Mouse (Mus musculus) liver, embryonic 11.5 days (tissue): ENCODE measurements around the gene Ppa2. TPM values are rescaled to one million over a fixed set of nuclear protein-coding genes. Genes with fewer than 3 reads are reported as not detected.

Experiments
- ATAC-seq: fragments of 200-750 bp; cut with Nextera tagmentation; replicated peaks from 2 replicates; pipeline ENCODE4 v1.8.0; 2017; ENCODE audit warnings: moderate number of reproducible peaks, mild to moderate bottlenecking, moderate TSS enrichment, moderate library complexity; ENCODE audit not compliant: low FRiP score
- DNase-seq: peaks from one replicate; pipeline ENCODE4 v3.0.0-alpha.2; 2017; ENCODE audit warnings: low spot score
- H3K27ac ChIP-seq: fragments of 300-500 bp; sonication (generic); 2 replicates; pipeline ENCODE4 v1.5.1; 2014; ENCODE audit warnings: mild to moderate bottlenecking, low read depth, low read length, control low read depth
- H3K27me3 ChIP-seq: fragments of 300-500 bp; sonication (generic); replicated peaks from 2 replicates; pipeline ENCODE4 v1.6.1; 2014; ENCODE audit warnings: low read length, mixed read lengths; ENCODE audit not compliant: control insufficient read depth, insufficient read depth
- H3K36me3 ChIP-seq: fragments of 300-500 bp; sonication (generic); 2 replicates; pipeline ENCODE4 v1.6.1; 2014; ENCODE audit warnings: mild to moderate bottlenecking, low read length, moderate library complexity, mixed read lengths; ENCODE audit not compliant: control insufficient read depth, insufficient read depth
- H3K4me1 ChIP-seq: fragments of 300-500 bp; sonication (generic); replicated peaks from 2 replicates; pipeline ENCODE4 v1.6.1; 2014; ENCODE audit warnings: low read length, mixed read lengths; ENCODE audit not compliant: control insufficient read depth, insufficient read depth
- H3K4me2 ChIP-seq: fragments of 300-500 bp; sonication (generic); 2 replicates; pipeline ENCODE4 v1.6.1; 2014; ENCODE audit warnings: mild to moderate bottlenecking, control low read depth, moderate library complexity
- H3K4me3 ChIP-seq: fragments of 300-500 bp; sonication (generic); 2 replicates; pipeline ENCODE4 v1.5.1; 2014; ENCODE audit warnings: low read depth, low read length, control low read depth
- H3K9ac ChIP-seq: fragments of 300-500 bp; sonication (generic); 2 replicates; pipeline ENCODE4 v1.6.1; 2014; ENCODE audit warnings: low read depth, low read length, control low read depth
- H3K9me3 ChIP-seq: fragments of 300-500 bp; sonication (generic); 2 replicates; pipeline ENCODE4 v1.6.1; 2016; ENCODE audit warnings: low read length, inconsistent platforms, mixed read lengths; ENCODE audit not compliant: control insufficient read depth
- WGBS: fragments of 180-500 bp; shearing (Covaris S2); extraction: QIAGEN DNeasy Blood & Tissue Kit; methylation state at CpG from one replicate; pipeline ENCODE4 v1.1.7; 2014; 5-methylcytosine and 5-hydroxymethylcytosine counted together
- polyA plus RNA-seq: library from polyadenylated mRNA; unstranded; fragments of >200 nt; fragmentation: Nextera tagmentation; extraction: Ambion mirVana; gene quantifications from 2 replicates; pipeline ENCODE4 v1.2.1, GENCODE M21; 2014

Gene Ppa2
- polyA plus RNA-seq, 1 experiment from 2014 or later = 102 TPM

- DNase-seq (no peak), ATAC-seq (no peak)
- Histone ChIP-seq H3K27me3 (no peaks in the 10 kb centered on the region), H3K4me1 (peaks cover under 1% of the 10 kb centered on the region), H3K36me3 (no peaks in the 10 kb centered on the region), H3K9ac (no peak overlapping the region), H3K4me2 (no peak overlapping the region), H3K27ac (no peak overlapping the region), H3K4me3 (no peak overlapping the region), H3K9me3 (no peaks in the 10 kb centered on the region)
- 86% methylated on average over 15 of the region's 15 CpGs for WGBS
These were observed 23.6 kb downstream of the Ppa2 start for GRCm38 (mm10) chr3:133333267-133334170.

- no peak overlapping the region for H3K4me3 ChIP-seq
- DNase-seq (no peak), ATAC-seq (no peak)
- no peaks in the 10 kb centered on the region for H3K9me3 ChIP-seq
- no peak overlapping the region for H3K4me2 ChIP-seq
- H3K9ac ChIP-seq = no peak overlapping the region
- no peaks in the 10 kb centered on the region for H3K27me3 ChIP-seq
- no peaks in the 10 kb centered on the region for H3K36me3 ChIP-seq
- 75% methylated on average over 5 of the region's 5 CpGs for WGBS
- H3K27ac ChIP-seq = no peak overlapping the region
- H3K4me1 ChIP-seq = peaks cover 12% of the 10 kb centered on the region
These were observed 24.8 kb downstream of the Ppa2 start for GRCm38 (mm10) chr3:133334691-133335090.

GRCm38 (mm10) chr3:133335166-133335565 is 25.3 kb downstream of the Ppa2 start:
- Histone ChIP-seq H3K4me1 (peaks cover 12% of the 10 kb centered on the region), H3K4me2 (no peak overlapping the region), H3K27ac (no peak overlapping the region), H3K36me3 (no peaks in the 10 kb centered on the region; the same call in 1 of the 2 replicates), H3K9ac (no peak overlapping the region), H3K27me3 (no peaks in the 10 kb centered on the region), H3K9me3 (no peaks in the 10 kb centered on the region), H3K4me3 (no peak overlapping the region)
- no peak for DNase-seq
- WGBS = 74% methylated on average over 2 of the region's 2 CpGs
- ATAC-seq = no peak

GRCm38 (mm10) chr3:133336400-133336799 is 26.5 kb downstream of the Ppa2 start:
- Histone ChIP-seq H3K9ac (no peak overlapping the region), H3K4me3 (no peak overlapping the region), H3K4me2 (no peak overlapping the region), H3K27ac (no peak overlapping the region), H3K9me3 (no peaks in the 10 kb centered on the region), H3K4me1 (peaks cover 12% of the 10 kb centered on the region), H3K27me3 (no peaks in the 10 kb centered on the region), H3K36me3 (no peaks in the 10 kb centered on the region; the same call in 1 of the 2 replicates)
- DNase-seq = no peak
- WGBS = 69% methylated on average over 7 of the region's 7 CpGs
- ATAC-seq = no peak

- Histone ChIP-seq H3K4me1 (peaks cover 12% of the 10 kb centered on the region), H3K9ac (no peak overlapping the region), H3K27me3 (no peaks in the 10 kb centered on the region), H3K9me3 (no peaks in the 10 kb centered on the region), H3K4me3 (no peak overlapping the region), H3K36me3 (no peaks in the 10 kb centered on the region; the same call in 1 of the 2 replicates), H3K4me2 (no peak overlapping the region), H3K27ac (no peak overlapping the region)
- 27% methylated on average over 9 of the region's 9 CpGs for WGBS
- DNase-seq (no peak), ATAC-seq (no peak)
These were observed 29.0 kb downstream of the Ppa2 start for GRCm38 (mm10) chr3:133338851-133339356.

GRCm38 (mm10) chr3:133339411-133339823 is 29.5 kb downstream of the Ppa2 start:
- ATAC-seq (peak; percentile 85), DNase-seq (peak; percentile 58)
- H3K27ac ChIP-seq = no peak overlapping the region
- H3K9ac ChIP-seq = no peak overlapping the region
- WGBS = 29% methylated on average over 11 of the region's 11 CpGs
- H3K9me3 ChIP-seq = no peaks in the 10 kb centered on the region
- no peaks in the 10 kb centered on the region; the same call in 1 of the 2 replicates for H3K36me3 ChIP-seq
- peaks cover 12% of the 10 kb centered on the region for H3K4me1 ChIP-seq
- H3K27me3 ChIP-seq = no peaks in the 10 kb centered on the region
- H3K4me2 ChIP-seq = no peak overlapping the region
- no peak overlapping the region for H3K4me3 ChIP-seq

GRCm38 (mm10) chr3:133341106-133341505 is 31.2 kb downstream of the Ppa2 start:
- 93% methylated on average over 11 of the region's 11 CpGs for WGBS

GRCm38 (mm10) chr3:133347535-133347934 is 37.6 kb downstream of the Ppa2 start:
- DNase-seq = no peak

More at GRCm38 (mm10) chr3:133341106-133341505, 31.2 kb downstream of the Ppa2 start:
- H3K4me2 ChIP-seq = no peak overlapping the region
- DNase-seq (no peak), ATAC-seq (no peak)
- peaks cover 12% of the 10 kb centered on the region for H3K4me1 ChIP-seq
- no peaks in the 10 kb centered on the region for H3K9me3 ChIP-seq
- H3K27me3 ChIP-seq = no peaks in the 10 kb centered on the region
- no peak overlapping the region for H3K27ac ChIP-seq
- H3K9ac ChIP-seq = no peak overlapping the region
- no peak overlapping the region for H3K4me3 ChIP-seq
- no peaks in the 10 kb centered on the region; the same call in 1 of the 2 replicates for H3K36me3 ChIP-seq

More at GRCm38 (mm10) chr3:133347535-133347934, 37.6 kb downstream of the Ppa2 start:
- Histone ChIP-seq H3K9ac (no peak overlapping the region), H3K4me1 (no peaks in the 10 kb centered on the region), H3K36me3 (no peaks in the 10 kb centered on the region; the same call in 1 of the 2 replicates), H3K4me2 (no peak overlapping the region), H3K27ac (no peak overlapping the region), H3K9me3 (no peaks in the 10 kb centered on the region), H3K27me3 (no peaks in the 10 kb centered on the region), H3K4me3 (no peak overlapping the region)
- ATAC-seq = no peak
- WGBS = 84% methylated on average over 7 of the region's 7 CpGs
